Mouse (Mus musculus) limb, embryonic 11.5 days (tissue): ENCODE data around the gene Rin2. TPM values are rescaled to one million over a fixed set of nuclear protein-coding genes. Genes with fewer than 3 reads are reported as not detected.

ENCODE experiments used
- ATAC-seq: fragments of 200-750 bp; cut with Nextera tagmentation; 2 replicates; pipeline ENCODE4 v1.8.0; 2017; ENCODE audit warnings: low read depth; ENCODE audit not compliant: insufficient number of reproducible peaks, low FRiP score, low TSS enrichment
- DNase-seq: peaks from one replicate; pipeline ENCODE4 v3.0.0-alpha.2; 2015; ENCODE audit warnings: low spot score
- H3K27ac ChIP-seq: fragments of 300-500 bp; sonication (generic); replicated peaks from 2 replicates; pipeline ENCODE4 v1.5.1; 2014; ENCODE audit warnings: low read depth, mild to moderate bottlenecking, low read length
- H3K27me3 ChIP-seq: fragments of 300-500 bp; sonication (generic); 2 replicates; pipeline ENCODE4 v1.6.1; 2014; ENCODE audit warnings: mild to moderate bottlenecking, low read length, mixed read lengths; ENCODE audit not compliant: control insufficient read depth, insufficient read depth
- H3K36me3 ChIP-seq: fragments of 300-500 bp; sonication (generic); 2 replicates; pipeline ENCODE4 v1.6.1; 2014; ENCODE audit warnings: mild to moderate bottlenecking, low read length, moderate library complexity, mixed read lengths; ENCODE audit not compliant: control insufficient read depth, insufficient read depth
- H3K4me1 ChIP-seq: fragments of 300-500 bp; sonication (generic); 2 replicates; pipeline ENCODE4 v1.6.1; 2014; ENCODE audit warnings: low read length, mixed read lengths; ENCODE audit not compliant: control insufficient read depth, insufficient read depth
- H3K4me2 ChIP-seq: fragments of 300-500 bp; sonication (generic); 2 replicates; pipeline ENCODE4 v1.6.1; 2014; ENCODE audit warnings: low read depth, mild to moderate bottlenecking, moderate library complexity; ENCODE audit not compliant: severe bottlenecking
- H3K4me3 ChIP-seq: fragments of 300-500 bp; sonication (generic); 2 replicates; pipeline ENCODE4 v1.5.1; 2014; ENCODE audit warnings: low read depth, low read length
- H3K9ac ChIP-seq: fragments of 300-500 bp; sonication (generic); 2 replicates; pipeline ENCODE4 v1.6.1; 2014; ENCODE audit warnings: mild to moderate bottlenecking, low read length
- H3K9me3 ChIP-seq: fragments of 300-500 bp; sonication (generic); 2 replicates; pipeline ENCODE4 v1.6.1; 2016; ENCODE audit warnings: low read length; ENCODE audit not compliant: control insufficient read depth
- WGBS: fragments of 180-500 bp; shearing (Covaris S2); extraction: QIAGEN DNeasy Blood & Tissue Kit; methylation state at CpG from one replicate; pipeline ENCODE4 v1.1.7; 2014; 5-methylcytosine and 5-hydroxymethylcytosine counted together
- polyA plus RNA-seq: library from polyadenylated mRNA; unstranded; fragments of >200 nt; fragmentation: Nextera tagmentation; extraction: Ambion mirVana; gene quantifications from 2 replicates; pipeline ENCODE4 v1.2.1, GENCODE M21; 2014

Rin2 gene
- polyA plus RNA-seq, 1 experiment from 2014 or later, result 19.9 TPM

DNA sequence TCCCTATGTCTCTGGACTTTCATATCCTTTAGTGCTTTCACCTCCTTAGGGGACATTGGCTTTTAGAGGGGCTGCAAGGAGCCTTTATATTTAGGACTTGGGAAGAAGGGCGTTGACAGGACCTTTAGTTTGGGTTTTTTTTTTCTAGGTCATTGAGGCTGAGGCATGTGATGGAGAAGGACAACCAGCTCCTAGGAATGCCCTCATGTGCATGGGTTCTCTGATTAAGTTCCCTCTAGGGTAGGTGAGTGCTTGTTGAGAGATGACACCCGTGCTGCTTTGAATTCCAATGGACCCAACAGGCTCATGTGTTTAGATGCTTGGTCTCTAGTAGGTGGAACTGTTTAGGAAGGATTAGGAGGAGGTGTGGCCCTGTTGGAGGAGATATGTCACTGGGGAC, 1.9 kb downstream of the Rin2 start:
- Histone ChIP-seq H3K4me2 (no peak overlapping the region), H3K4me3 (no peak overlapping the region), H3K4me1 (peaks cover 8% of the 10 kb centered on the region; the same call in 1 of the 2 replicates), H3K36me3 (no peaks in the 10 kb centered on the region), H3K9me3 (no peaks in the 10 kb centered on the region), H3K9ac (no peak overlapping the region), H3K27ac (no peak overlapping the region), H3K27me3 (no peaks in the 10 kb centered on the region)
- 81% methylated on average over 2 of the region's 2 CpGs for WGBS
- DNase-seq, result no peak
- ATAC-seq, result no peak

DNA sequence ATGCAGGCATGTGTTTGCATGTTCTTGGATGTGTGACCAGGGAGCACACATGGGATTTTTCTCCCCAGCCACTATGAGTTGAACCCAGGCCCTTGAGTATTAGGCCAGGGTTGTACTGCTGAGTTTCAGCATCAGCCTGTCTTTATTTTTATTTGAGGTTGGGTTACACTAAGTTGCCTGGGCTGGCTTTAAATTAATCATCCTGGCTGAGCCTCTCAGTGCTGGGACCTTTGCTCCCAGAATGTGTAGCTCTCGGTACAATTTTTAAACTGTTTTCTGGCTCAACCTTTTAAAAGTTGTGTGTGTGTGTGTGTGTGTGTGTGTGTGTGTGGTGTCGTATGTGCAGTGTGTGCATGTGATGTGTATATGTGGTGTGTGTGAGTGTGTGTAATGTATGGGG, 5.1 kb downstream of the Rin2 start:
- no peak overlapping the region for H3K4me3 ChIP-seq
- no peak overlapping the region for H3K4me2 ChIP-seq
- 83% methylated on average over 2 of the region's 2 CpGs for WGBS
- H3K4me1 ChIP-seq, result peaks cover 5% of the 10 kb centered on the region; the same call in 1 of the 2 replicates
- H3K9ac ChIP-seq, result no peak overlapping the region
- no peaks in the 10 kb centered on the region for H3K9me3 ChIP-seq
- no peak overlapping the region for H3K27ac ChIP-seq
- DNase-seq (no peak), ATAC-seq (no peak)
- H3K36me3 ChIP-seq, result no peaks in the 10 kb centered on the region
- H3K27me3 ChIP-seq, result no peaks in the 10 kb centered on the region

DNA sequence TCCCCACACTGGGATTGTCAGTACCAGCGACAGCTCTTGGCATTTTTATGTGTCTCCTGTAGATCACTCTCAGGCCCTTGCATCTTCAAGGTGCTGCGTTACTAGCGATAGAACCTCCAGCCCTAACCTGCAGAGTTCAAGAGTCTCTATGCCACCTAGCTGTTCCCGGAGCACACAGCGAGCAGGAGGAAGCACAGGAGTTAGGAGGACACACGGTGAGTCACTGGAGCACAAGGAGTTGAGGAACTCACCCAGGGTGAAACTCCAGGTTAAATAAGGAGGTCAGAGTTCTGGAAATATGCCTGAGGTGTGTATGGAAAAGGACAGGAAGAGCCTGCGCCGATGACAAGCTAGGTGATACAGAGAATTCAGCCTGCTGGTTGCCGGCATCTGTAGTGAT, 5.7 kb downstream of the Rin2 start:
- peaks cover 5% of the 10 kb centered on the region; the same call in 1 of the 2 replicates for H3K4me1 ChIP-seq
- H3K9ac ChIP-seq, result no peak overlapping the region; the same call in 1 of the 2 replicates
- no peak overlapping the region for H3K27ac ChIP-seq
- H3K27me3 ChIP-seq, result no peaks in the 10 kb centered on the region
- H3K4me2 ChIP-seq, result no peak overlapping the region
- DNase-seq (no peak), ATAC-seq (no peak)
- H3K36me3 ChIP-seq, result no peaks in the 10 kb centered on the region
- no peaks in the 10 kb centered on the region for H3K9me3 ChIP-seq
- 77% methylated on average over 9 of the region's 9 CpGs for WGBS
- H3K4me3 ChIP-seq, result no peak overlapping the region

DNA sequence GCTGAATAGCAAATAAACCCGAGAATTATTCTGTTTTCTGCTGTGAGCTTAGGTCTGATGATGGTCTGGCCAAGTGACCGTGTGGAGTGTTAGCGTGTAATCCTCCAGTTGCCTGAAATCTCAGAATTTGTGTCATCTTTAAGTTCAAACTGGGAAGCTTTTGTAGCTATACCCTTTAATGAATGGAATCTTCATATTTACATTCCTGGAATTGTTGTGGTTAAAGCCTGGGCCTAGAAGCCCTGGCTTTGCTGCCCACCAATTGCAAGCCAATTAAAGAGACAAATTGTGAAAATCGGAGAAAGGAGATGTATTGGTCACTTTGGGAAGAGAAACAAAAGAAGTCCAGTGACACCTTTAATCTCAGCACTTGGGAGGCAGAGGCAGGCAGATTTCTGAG, 6.6 kb downstream of the Rin2 start:
- DNase-seq, result no peak
- no peaks in the 10 kb centered on the region for H3K27me3 ChIP-seq
- H3K4me2 ChIP-seq, result no peak overlapping the region
- no peaks in the 10 kb centered on the region for H3K36me3 ChIP-seq
- H3K4me3 ChIP-seq, result no peak overlapping the region
- WGBS, result 85% methylated on average over 4 of the region's 4 CpGs
- no peak for ATAC-seq
- H3K9me3 ChIP-seq, result no peaks in the 10 kb centered on the region
- peaks cover 3% of the 10 kb centered on the region; the same call in 1 of the 2 replicates for H3K4me1 ChIP-seq
- no peak overlapping the region for H3K9ac ChIP-seq
- no peak overlapping the region for H3K27ac ChIP-seq

DNA sequence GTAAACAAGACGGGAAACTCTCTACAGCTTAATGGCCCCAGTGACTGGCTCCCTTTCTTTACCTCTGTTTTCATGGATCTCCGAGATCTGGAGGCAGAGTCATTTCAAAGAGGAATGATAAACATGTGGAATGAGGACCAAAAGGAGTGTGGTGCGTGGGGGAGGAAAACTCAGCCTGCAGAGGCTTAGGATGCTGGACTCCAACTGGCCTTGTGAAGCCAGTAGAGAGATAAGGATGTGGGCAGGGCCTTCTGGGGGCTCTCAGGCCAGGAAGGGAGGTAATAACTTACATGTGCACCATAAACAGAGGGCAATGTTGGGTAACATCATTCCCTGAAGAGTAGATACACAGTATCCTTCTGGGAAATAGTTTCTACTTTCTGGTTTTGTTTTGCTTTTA, 7.9 kb downstream of the Rin2 start:
- ATAC-seq (no peak), DNase-seq (no peak)

DNA sequence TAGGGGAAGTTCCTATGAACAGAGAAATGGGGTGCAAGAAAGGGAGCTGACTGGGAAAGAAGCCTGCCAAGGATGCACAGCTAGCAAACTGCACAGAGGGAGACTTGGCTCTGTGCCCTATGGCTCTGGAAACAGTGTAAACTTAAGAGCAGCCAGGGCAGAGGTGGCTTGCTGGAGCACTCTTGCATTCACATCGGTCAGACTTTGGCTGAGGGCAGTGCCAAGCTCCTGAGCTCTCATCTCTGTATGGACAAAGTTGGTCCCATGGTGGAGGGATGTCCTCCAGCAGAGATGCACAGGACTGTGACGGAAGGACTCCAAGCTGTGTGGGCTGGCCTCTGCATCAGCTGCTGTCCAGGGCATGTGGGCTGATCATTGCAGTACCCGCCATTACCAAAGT, 8.5 kb downstream of the Rin2 start:
- 86% methylated on average over 3 of the region's 3 CpGs for WGBS
- Histone ChIP-seq H3K9me3 (no peaks in the 10 kb centered on the region), H3K36me3 (no peaks in the 10 kb centered on the region), H3K27me3 (no peaks in the 10 kb centered on the region), H3K9ac (no peak overlapping the region), H3K27ac (no peak overlapping the region), H3K4me2 (no peak overlapping the region), H3K4me1 (no peaks in the 10 kb centered on the region), H3K4me3 (no peak overlapping the region)
- DNase-seq (no peak), ATAC-seq (no peak)

More for the DNA sequence above, 7.9 kb downstream of the Rin2 start:
- Histone ChIP-seq H3K27me3 (no peaks in the 10 kb centered on the region), H3K9ac (no peak overlapping the region), H3K4me3 (no peak overlapping the region), H3K4me2 (no peak overlapping the region), H3K4me1 (no peaks in the 10 kb centered on the region), H3K9me3 (no peaks in the 10 kb centered on the region), H3K27ac (no peak overlapping the region), H3K36me3 (no peaks in the 10 kb centered on the region)
- 38% methylated on average over 3 of the region's 3 CpGs for WGBS

DNA sequence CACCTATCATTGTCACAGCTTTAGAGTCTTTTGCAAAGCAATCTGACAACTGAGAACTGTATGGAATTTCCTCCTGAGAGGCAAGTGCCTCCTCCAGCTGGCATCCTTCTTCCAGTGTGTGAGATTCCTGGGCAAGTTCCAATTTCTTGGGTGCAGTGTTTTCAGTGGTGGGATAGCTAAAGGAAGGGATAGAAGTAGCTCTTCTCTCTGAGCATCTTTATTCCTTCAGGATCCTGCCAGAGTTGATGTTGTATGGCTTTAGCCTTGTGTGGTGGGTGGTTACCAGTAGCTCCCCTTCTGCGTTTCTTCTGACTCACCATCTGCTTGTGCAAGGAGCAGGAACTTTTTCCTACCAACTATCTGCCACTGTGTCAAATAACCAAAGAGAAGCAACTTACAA, 9.1 kb downstream of the Rin2 start:
- ATAC-seq, result no peak
- WGBS, result 92% methylated on average over 1 of the region's 1 CpGs
- Histone ChIP-seq H3K4me1 (no peaks in the 10 kb centered on the region), H3K27ac (no peak overlapping the region), H3K9ac (no peak overlapping the region), H3K9me3 (no peaks in the 10 kb centered on the region), H3K4me2 (no peak overlapping the region), H3K36me3 (no peaks in the 10 kb centered on the region), H3K4me3 (no peak overlapping the region), H3K27me3 (no peaks in the 10 kb centered on the region)
- no peak for DNase-seq

DNA sequence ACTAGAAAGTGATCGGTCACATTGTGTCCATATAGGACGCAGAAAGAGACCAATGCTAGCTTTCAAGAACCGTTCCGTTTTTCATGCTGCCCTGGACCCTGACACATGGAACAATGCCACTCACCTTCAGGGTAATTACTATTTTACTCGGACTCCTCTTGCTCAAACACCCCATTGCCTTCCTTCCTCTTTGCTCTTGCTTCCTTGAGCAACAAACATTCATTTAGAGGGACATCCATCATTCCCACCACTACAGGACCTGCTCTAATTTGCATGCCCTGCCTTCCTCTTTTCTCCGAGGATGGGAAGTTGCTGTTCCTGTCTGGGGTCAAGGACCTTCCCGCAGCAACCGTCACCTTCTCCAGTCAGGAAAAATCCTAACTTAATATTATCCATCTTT, 9.9 kb downstream of the Rin2 start:
- H3K9ac ChIP-seq, result no peak overlapping the region
- WGBS, result 82% methylated on average over 8 of the region's 8 CpGs
- H3K4me1 ChIP-seq, result no peaks in the 10 kb centered on the region
- no peaks in the 10 kb centered on the region for H3K27me3 ChIP-seq
- no peaks in the 10 kb centered on the region for H3K9me3 ChIP-seq
- DNase-seq (no peak), ATAC-seq (no peak)
- no peak overlapping the region for H3K27ac ChIP-seq
- no peak overlapping the region for H3K4me2 ChIP-seq
- H3K36me3 ChIP-seq, result no peaks in the 10 kb centered on the region
- no peak overlapping the region for H3K4me3 ChIP-seq

DNA sequence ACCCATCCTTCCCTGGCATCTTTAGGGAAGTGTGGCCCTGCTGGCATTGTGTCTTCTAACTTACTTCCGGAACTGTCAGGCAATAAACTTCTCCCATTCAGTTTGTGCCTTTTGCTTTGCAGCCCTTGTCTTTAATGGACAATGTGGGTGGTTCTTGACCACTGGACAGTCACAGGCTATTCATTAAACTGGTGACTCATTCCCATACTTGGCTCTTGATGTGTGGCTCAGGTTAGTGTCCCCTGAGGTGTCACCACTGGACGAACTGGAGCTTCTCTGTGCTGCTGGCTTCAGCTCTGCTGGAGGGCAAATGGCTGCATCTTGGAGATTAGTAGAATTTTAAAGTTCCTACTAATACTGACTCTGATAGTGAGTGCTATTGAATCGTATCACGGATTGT, 11.0 kb downstream of the Rin2 start:
- H3K4me1 ChIP-seq, result 0 out of 2 replicates have a peak, but pooled peaks cover 4% of the 10 kb centered on the region
- no peak overlapping the region for H3K4me3 ChIP-seq
- H3K27me3 ChIP-seq, result no peaks in the 10 kb centered on the region
- H3K27ac ChIP-seq, result no peak overlapping the region
- H3K4me2 ChIP-seq, result no peak overlapping the region
- WGBS, result 92% methylated on average over 4 of the region's 4 CpGs
- DNase-seq, result no peak
- H3K9ac ChIP-seq, result no peak overlapping the region
- H3K9me3 ChIP-seq, result no peaks in the 10 kb centered on the region
- ATAC-seq, result no peak
- no peaks in the 10 kb centered on the region for H3K36me3 ChIP-seq
